Comparison of ENCODE assay signal across 12 mouse cellular contexts in the genomic region with DNA sequence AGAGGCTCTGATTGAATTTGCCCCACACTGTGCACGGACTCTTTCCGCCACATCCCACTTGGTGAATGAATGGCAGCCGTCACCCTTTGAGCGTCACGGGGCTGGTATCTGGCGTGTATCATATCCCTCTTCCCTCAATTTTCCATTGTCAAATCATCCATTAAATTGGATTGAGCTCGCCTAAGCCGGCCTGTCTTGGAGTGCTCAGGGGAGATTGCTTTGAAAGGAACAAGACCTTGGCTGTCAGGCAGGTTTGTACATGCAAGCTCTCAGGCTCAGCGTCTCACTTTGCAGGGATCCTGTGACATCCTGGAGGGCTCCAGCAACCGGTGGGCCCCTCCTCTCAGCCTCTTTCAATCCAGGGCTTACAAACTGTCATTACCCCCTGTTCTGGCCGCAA.
DNase-seq lines count a peak whose midpoint lies in the region; ATAC-seq and TF ChIP-seq lines count a peak whose summit lies in the region.
"Had no signal": no experiment of that assay in that cellular context is flagged by ENCODE, and none has a peak within 500 bp of the region (broad histone marks: within the 10 kb centered on the region; RNA-seq: fewer than 3 reads in every experiment).

No protein-coding gene starts in this region.

- no peak for TF ChIP-seq POLR2A in heart, adult 2 months (IDR thresholded peaks at IDR 0.05; ENCODE audit: insufficient read depth, low read depth, low read length)

- H3K36me3 ChIP-seq in heart, embryonic 10.5 days: no peaks in the 10 kb centered on the region
- no peaks in the 10 kb centered on the region for H3K36me3 ChIP-seq in heart, adult 2 months (ENCODE audit: control insufficient read depth, insufficient read depth, low read length)
- no peaks in the 10 kb centered on the region for H3K36me3 ChIP-seq in kidney, embryonic 15.5 days
- no peaks in the 10 kb centered on the region for H3K36me3 ChIP-seq in forebrain, embryonic 11.5 days (ENCODE audit: control insufficient read depth, insufficient read depth, low read length)
- H3K36me3 ChIP-seq in midbrain, embryonic 16.5 days (ENCODE audit: control insufficient read depth, insufficient read depth, low read length): no peaks in the 10 kb centered on the region

- TF ChIP-seq CTCF in heart, adult 2 months (IDR thresholded peaks at IDR 0.05): no peak

- peak overlapping the region; percentile 67; the same call in 1 of the 2 replicates for H3K27ac ChIP-seq in heart, embryonic 10.5 days
- H3K27ac ChIP-seq in heart, adult 2 months: no peak overlapping the region
- no peak overlapping the region for H3K27ac ChIP-seq in kidney, embryonic 15.5 days
- H3K27ac ChIP-seq in forebrain, embryonic 11.5 days (ENCODE audit: low read depth, low read length): no peak overlapping the region
- H3K27ac ChIP-seq in midbrain, embryonic 16.5 days (ENCODE audit: low read length): no peak overlapping the region

- no peaks in the 10 kb centered on the region for H3K27me3 ChIP-seq in heart, embryonic 10.5 days (ENCODE audit: insufficient read depth, poor library complexity, severe bottlenecking)
- H3K27me3 ChIP-seq in heart, adult 2 months (ENCODE audit: control insufficient read depth, insufficient read depth, low read length): no peaks in the 10 kb centered on the region
- no peaks in the 10 kb centered on the region for H3K27me3 ChIP-seq in kidney, embryonic 15.5 days
- no peaks in the 10 kb centered on the region for H3K27me3 ChIP-seq in forebrain, embryonic 11.5 days (ENCODE audit: control insufficient read depth, insufficient read depth, low read length)
- no peaks in the 10 kb centered on the region for H3K27me3 ChIP-seq in midbrain, embryonic 16.5 days (ENCODE audit: control insufficient read depth, insufficient read depth, low read depth, low read length)

- H3K4me3 ChIP-seq in heart, embryonic 10.5 days: peak overlapping the region; percentile 42
- H3K4me3 ChIP-seq in heart, adult 2 months: no peak overlapping the region
- H3K4me3 ChIP-seq in kidney, embryonic 15.5 days (replicated peaks): no peak overlapping the region
- no peak overlapping the region for H3K4me3 ChIP-seq in forebrain, embryonic 11.5 days (ENCODE audit: low read depth, low read length)
- H3K4me3 ChIP-seq in midbrain, embryonic 16.5 days (ENCODE audit: low read depth, low read length): no peak overlapping the region

- intact Hi-C loops in heart, adult 2 months (cut with DNase I): no loop called here

- no peak for DNase-seq in heart, embryonic 10.5 days (ENCODE audit: low spot score)
- DNase-seq in heart, adult 2 months: no peak
- DNase-seq in kidney, postnatal 10 days: no peak
- no peak for DNase-seq in forebrain, embryonic 11.5 days (ENCODE audit: low spot score)
- DNase-seq in cerebellum, adult 8-10 months: no peak
- no peak for DNase-seq in gastrocnemius, adult 18-20 months (ENCODE audit: low spot score)
- DNase-seq: gastrocnemius, postnatal 25 days; lung, adult 18-20 months; right cerebral cortex, postnatal 4 days had no signal

- no peak for TF ChIP-seq EP300 in heart, adult 2 months (IDR thresholded peaks at IDR 0.05; ENCODE audit: insufficient read depth, low read depth, low read length)

- no peak overlapping the region for H3K4me2 ChIP-seq in kidney, embryonic 15.5 days
- no peak overlapping the region for H3K4me2 ChIP-seq in forebrain, embryonic 11.5 days (ENCODE audit: low read depth, low read length, severe bottlenecking)
- peak overlapping the region; percentile 33 for H3K4me2 ChIP-seq in midbrain, embryonic 16.5 days (ENCODE audit: low read length)

- H3K9me3 ChIP-seq in heart, embryonic 10.5 days: no peaks in the 10 kb centered on the region
- H3K9me3 ChIP-seq in kidney, embryonic 15.5 days (replicated peaks): no peaks in the 10 kb centered on the region
- no peaks in the 10 kb centered on the region for H3K9me3 ChIP-seq in forebrain, embryonic 11.5 days (ENCODE audit: control insufficient read depth, low read length)
- H3K9me3 ChIP-seq in midbrain, embryonic 16.5 days (replicated peaks; ENCODE audit: control insufficient read depth, low read length, poor library complexity, severe bottlenecking): no peaks in the 10 kb centered on the region

- H3K9ac ChIP-seq in heart, adult 2 months (ENCODE audit: low read depth, low read length): no peak overlapping the region
- H3K9ac ChIP-seq in kidney, embryonic 15.5 days: no peak overlapping the region
- H3K9ac ChIP-seq in forebrain, embryonic 11.5 days (ENCODE audit: low read length): no peak overlapping the region
- no peak overlapping the region for H3K9ac ChIP-seq in midbrain, embryonic 16.5 days (ENCODE audit: low read depth, low read length)

- no peaks in the 10 kb centered on the region for H3K79me2 ChIP-seq in heart, adult 2 months (replicated peaks; ENCODE audit: control insufficient read depth, insufficient read depth, low read length)

- peaks cover 15% of the 10 kb centered on the region; the same call in 1 of the 2 replicates for H3K4me1 ChIP-seq in heart, embryonic 10.5 days
- H3K4me1 ChIP-seq in heart, adult 2 months (ENCODE audit: control insufficient read depth, insufficient read depth, low read length): no peaks in the 10 kb centered on the region; the same call in 1 of the 2 replicates
- 0 out of 2 replicates have a peak, but pooled peaks cover 2% of the 10 kb centered on the region for H3K4me1 ChIP-seq in kidney, embryonic 15.5 days
- 0 out of 2 replicates have a peak, but pooled peaks cover 3% of the 10 kb centered on the region for H3K4me1 ChIP-seq in forebrain, embryonic 11.5 days (replicated peaks; ENCODE audit: control insufficient read depth, insufficient read depth, low read length)
- H3K4me1 ChIP-seq in midbrain, embryonic 16.5 days (ENCODE audit: control insufficient read depth, insufficient read depth, low read length): peaks cover 6% of the 10 kb centered on the region

- 29% methylated on average over 11 of the region's 11 CpGs for WGBS in heart, embryonic 10.5 days
- 50% methylated on average over 11 of the region's 11 CpGs for WGBS in heart, adult 2 months
- WGBS in kidney, embryonic 15.5 days: 44% methylated on average over 11 of the region's 11 CpGs
- 22% methylated on average over 11 of the region's 11 CpGs for WGBS in forebrain, embryonic 11.5 days
- 19% methylated on average over 11 of the region's 11 CpGs for WGBS in midbrain, embryonic 16.5 days

- 0 out of 2 replicates have a peak, but pooled peaks have one; percentile 33 for ATAC-seq in kidney, embryonic 15.5 days (replicated peaks; ENCODE audit: low FRiP score)
- ATAC-seq in forebrain, embryonic 11.5 days (replicated peaks; ENCODE audit: low FRiP score): peak; percentile 55
- peak; percentile 77; the same call in 1 of the 2 replicates for ATAC-seq in midbrain, embryonic 16.5 days
- ATAC-seq: intestine, embryonic 16.5 days had no signal
